Mouse (Mus musculus): ENCODE data around the gene Sun3. TPM values are rescaled to one million over a fixed set of nuclear protein-coding genes. Genes with fewer than 3 reads are reported as not detected.

Sun3 gene
- polyA plus RNA-seq, 1 experiment: not detected

GRCm38 (mm10) chr11:8973166-8973565 is 75.6 kb downstream of the Sun3 start, which contains the start of gene Pkd1l1:
Gene Pkd1l1 (minus strand): TSS chr11:8973266.
- 80% methylated on average over 3 of the region's 3 CpGs for WGBS
- H3K27ac ChIP-seq (ENCODE audit: control insufficient read depth, insufficient read depth, low read depth, low read length, poor library complexity): no peak within 1 kb of the TSS

DNA sequence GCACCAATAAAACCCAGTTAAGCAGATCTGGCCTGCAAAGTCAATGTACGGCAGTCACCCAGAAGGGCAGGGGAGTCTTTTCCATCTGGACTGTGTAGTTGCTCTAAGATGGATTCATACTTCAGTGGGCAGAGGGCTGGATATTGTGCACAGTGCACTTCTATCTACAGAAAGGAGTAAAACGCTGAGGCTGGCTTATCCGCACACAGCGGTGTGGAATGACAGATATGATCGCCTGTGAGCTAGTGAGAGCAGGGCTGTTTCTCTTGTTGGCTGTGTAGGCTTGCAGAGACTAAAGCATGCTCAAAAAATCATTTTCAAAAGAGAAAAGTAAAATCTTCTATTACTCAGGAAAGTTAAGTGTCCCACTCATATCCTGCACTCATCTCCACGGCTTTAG is 76.7 kb downstream of the Sun3 start:
- WGBS: 85% methylated on average over 6 of the region's 6 CpGs
- no peaks in the 10 kb centered on the region; the same call in 1 of the 2 replicates for H3K4me1 ChIP-seq (ENCODE audit: control insufficient read depth, insufficient read depth, low read length)
- TF ChIP-seq CTCF (IDR thresholded peaks at IDR 0.05; ENCODE audit: control insufficient read depth, insufficient read depth, low read length): no peak
- no peak for TF ChIP-seq POLR2A (IDR thresholded peaks at IDR 0.05; ENCODE audit: borderline replicate concordance, control insufficient read depth, low read depth, low read length)
- no peak overlapping the region for H3K27ac ChIP-seq (ENCODE audit: control insufficient read depth, insufficient read depth, low read depth, low read length, poor library complexity)
- no peak overlapping the region for H3K4me3 ChIP-seq (replicated peaks; ENCODE audit: control insufficient read depth, low read depth, low read length)

More at GRCm38 (mm10) chr11:8973166-8973565, 75.6 kb downstream of the Sun3 start, which contains the start of gene Pkd1l1:
- no peak within 1 kb of the TSS for H3K4me3 ChIP-seq (replicated peaks; ENCODE audit: control insufficient read depth, low read depth, low read length)
- no peak for TF ChIP-seq POLR2A (IDR thresholded peaks at IDR 0.05; ENCODE audit: borderline replicate concordance, control insufficient read depth, low read depth, low read length)
- TF ChIP-seq CTCF (IDR thresholded peaks at IDR 0.05; ENCODE audit: control insufficient read depth, insufficient read depth, low read length): no peak
- H3K4me1 ChIP-seq (ENCODE audit: control insufficient read depth, insufficient read depth, low read length): no peaks in the 10 kb centered on the region; the same call in 1 of the 2 replicates

- TF ChIP-seq POLR2A (IDR thresholded peaks at IDR 0.05; ENCODE audit: borderline replicate concordance, control insufficient read depth, low read depth, low read length): no peak
- no peak for TF ChIP-seq CTCF (IDR thresholded peaks at IDR 0.05; ENCODE audit: control insufficient read depth, insufficient read depth, low read length)
- Histone ChIP-seq H3K27ac (ENCODE audit: control insufficient read depth, insufficient read depth, low read depth, low read length, poor library complexity) (0 out of 2 replicates have a peak overlapping the region, but pooled peaks have one; percentile 27), H3K4me1 (ENCODE audit: control insufficient read depth, insufficient read depth, low read length) (no peaks in the 10 kb centered on the region; the same call in 1 of the 2 replicates), H3K4me3 (replicated peaks; ENCODE audit: control insufficient read depth, low read depth, low read length) (peak overlapping the region; percentile 30)
- 61% methylated on average over 9 of the region's 9 CpGs for WGBS
Observed at GRCm38 (mm10) chr11:8970509-8970908, 78.3 kb downstream of the Sun3 start.

DNA sequence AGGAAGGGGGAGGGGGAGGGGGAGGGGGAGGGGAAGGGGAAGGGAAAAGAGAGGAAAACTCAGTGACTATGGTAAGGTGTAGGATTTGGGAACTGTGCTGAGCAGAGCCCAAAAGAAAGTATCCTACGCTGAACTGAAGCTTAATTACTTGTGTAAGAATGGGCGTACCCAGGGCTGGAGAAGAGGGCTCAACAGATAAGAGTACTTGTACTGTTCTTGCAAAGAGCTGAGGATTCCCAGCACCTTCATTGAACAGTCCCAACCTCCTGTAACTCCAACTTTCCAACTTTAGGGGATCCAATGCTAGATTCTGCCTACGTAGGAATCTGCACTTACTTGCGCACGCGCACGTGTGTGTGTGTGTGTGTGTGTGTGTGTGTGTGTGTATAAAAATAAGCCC is 80.7 kb downstream of the Sun3 start:
- TF ChIP-seq POLR2A (IDR thresholded peaks at IDR 0.05; ENCODE audit: borderline replicate concordance, control insufficient read depth, low read depth, low read length): no peak
- no peak for TF ChIP-seq CTCF (IDR thresholded peaks at IDR 0.05; ENCODE audit: control insufficient read depth, insufficient read depth, low read length)
- H3K27ac ChIP-seq (ENCODE audit: control insufficient read depth, insufficient read depth, low read depth, low read length, poor library complexity): no peak overlapping the region
- no peak overlapping the region for H3K4me3 ChIP-seq (replicated peaks; ENCODE audit: control insufficient read depth, low read depth, low read length)
- WGBS: 85% methylated on average over 7 of the region's 7 CpGs
- no peaks in the 10 kb centered on the region; the same call in 1 of the 2 replicates for H3K4me1 ChIP-seq (ENCODE audit: control insufficient read depth, insufficient read depth, low read length)

Other genes with a start within 250 kb of the Sun3 start
- gene Pkd1l1, start 75.7 kb downstream of the Sun3 start, polyA plus RNA-seq (2011; ENCODE audit: insufficient read depth, insufficient read length, low replicate concordance, missing spikeins): 0.38 and 0.45 TPM in 2 replicates
- 4.0 and 7.6 TPM in 2 replicates for gene Hus1, start 37.8 kb downstream of the Sun3 start, polyA plus RNA-seq (2011; ENCODE audit: insufficient read depth, insufficient read length, low replicate concordance, missing spikeins)
- gene Gm11992, start 397 bp downstream of the Sun3 start, polyA plus RNA-seq (2011; ENCODE audit: insufficient read depth, insufficient read length, low replicate concordance, missing spikeins): not detected in 2 replicates
- 3.0 and 11.9 TPM in 2 replicates for gene Upp1, start 69.1 kb upstream of the Sun3 start, polyA plus RNA-seq (2011; ENCODE audit: insufficient read depth, insufficient read length, low replicate concordance, missing spikeins)
- gene Abca13, start 143.0 kb upstream of the Sun3 start, polyA plus RNA-seq (2011; ENCODE audit: insufficient read depth, insufficient read length, low replicate concordance, missing spikeins): 0.61 and 9.4 TPM in 2 replicates